Mouse (Mus musculus) G1E (cell line): ENCODE measurements around the gene Gm49353.

ENCODE experiments used
- CTCF ChIP-seq: IDR thresholded peaks from 2 replicates; pipeline ENCODE4 v1.5.1; 2012; ENCODE audit warnings: low read depth, low read length, inconsistent platforms, mixed read lengths
- GATA1 ChIP-seq: IDR thresholded peaks from 2 replicates; pipeline ENCODE4 v1.6.1; 2012; ENCODE audit warnings: borderline replicate concordance, low read length, inconsistent platforms, mixed read lengths
- POLR2AphosphoS5 ChIP-seq: IDR thresholded peaks from 2 replicates; pipeline ENCODE4 v1.6.1; 2012; ENCODE audit warnings: low read depth, low read length, inconsistent platforms; ENCODE audit not compliant: insufficient replicate concordance
- TAL1 ChIP-seq: conservative IDR thresholded peaks from 2 replicates; pipeline ENCODE4 v1.6.1; 2012; ENCODE audit warnings: low read depth, low read length, inconsistent platforms, mixed read lengths

DNA sequence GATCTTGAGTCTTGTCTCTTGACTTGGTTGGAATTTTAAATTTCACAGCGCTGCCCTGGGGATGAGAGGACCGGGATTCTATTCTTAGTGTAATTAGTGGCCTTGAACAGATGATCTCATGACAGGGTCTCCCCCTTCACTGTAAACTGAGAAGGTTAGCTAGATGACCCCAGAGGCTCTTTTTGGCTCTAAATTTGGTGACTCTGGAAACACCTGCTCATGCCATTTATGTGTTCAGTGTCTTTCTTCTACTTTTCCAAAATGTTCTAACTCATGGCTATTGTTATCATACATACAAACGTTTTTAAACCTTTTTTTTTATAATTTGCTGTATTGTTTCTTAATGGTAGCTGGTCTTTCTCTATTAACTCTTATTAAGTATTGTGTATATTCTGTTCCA, 10.0 kb downstream of the Gm49353 start:
- no peak for TF ChIP-seq CTCF
- TF ChIP-seq TAL1, result no peak
- no peak for TF ChIP-seq GATA1
- no peak for TF ChIP-seq POLR2AphosphoS5
